Mouse (Mus musculus): Measurements from ENCODE around the gene Mfsd11.

DNA sequence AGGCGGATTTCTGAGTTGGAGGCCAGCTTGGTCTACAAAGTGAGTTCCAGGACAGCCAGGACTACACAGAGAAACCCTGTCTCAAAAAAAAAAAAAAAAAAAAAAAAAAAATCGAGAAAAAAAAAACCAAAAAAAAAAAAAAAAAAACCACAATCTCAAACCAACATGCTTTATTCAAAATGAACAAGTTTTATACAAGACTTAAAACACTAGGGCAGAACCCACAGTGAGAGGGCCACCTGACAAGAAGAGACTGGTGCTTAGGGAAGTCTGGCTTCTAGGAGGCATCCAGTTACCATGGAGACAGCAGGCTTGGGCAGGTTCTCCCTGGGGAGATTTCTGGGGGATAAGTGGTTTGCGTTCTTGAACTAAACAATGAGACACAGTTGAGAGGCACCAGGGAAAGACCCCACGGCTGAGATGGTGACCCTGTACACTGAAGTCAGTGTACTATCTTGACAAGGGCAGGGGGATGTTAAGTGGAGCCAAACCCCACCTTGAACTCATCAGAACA is 20.0 kb upstream of the Mfsd11 start:
- TF ChIP-seq POLR2A (IDR thresholded peaks at IDR 0.05; ENCODE audit: borderline replicate concordance, extremely low read depth, insufficient read depth, insufficient read length, poor library complexity, severe bottlenecking) = no peak
- no peak for TF ChIP-seq CTCF (IDR thresholded peaks at IDR 0.05; ENCODE audit: borderline replicate concordance, extremely low read depth, insufficient read depth, insufficient read length)
